In the genomic region with DNA sequence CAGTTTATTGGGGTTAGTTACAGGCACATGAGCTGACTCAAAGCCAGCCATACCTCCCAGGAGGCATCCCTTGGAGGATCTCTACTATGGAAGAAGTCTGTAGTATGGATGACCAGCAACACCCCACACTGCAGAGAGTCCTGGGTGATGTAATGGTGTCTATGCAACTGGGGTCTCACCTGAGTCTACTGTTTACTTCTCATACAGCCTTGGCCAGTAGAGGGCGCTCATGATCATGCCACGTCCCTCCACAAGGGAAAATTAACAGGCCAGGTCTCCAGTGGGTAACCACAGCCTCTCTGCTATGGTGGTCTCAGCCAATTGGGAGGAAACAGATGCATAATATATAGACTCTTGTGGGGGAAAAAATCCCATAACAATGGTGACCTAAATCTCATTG, we compare ENCODE assay signal across 8 mouse cellular contexts.
DNase-seq lines count a peak whose midpoint lies in the region; ATAC-seq lines count a peak whose summit lies in the region.

No protein-coding gene starts in this region.

- H3K9ac ChIP-seq in kidney, embryonic 14.5 days (ENCODE audit: low read depth, low read length), result no peak overlapping the region

- no peak overlapping the region for H3K27ac ChIP-seq in kidney, embryonic 14.5 days (ENCODE audit: low read depth, low read length)

- no peak overlapping the region for H3K4me2 ChIP-seq in kidney, embryonic 14.5 days (replicated peaks; ENCODE audit: low read depth, low read length)

- 18% methylated on average over 2 of the region's 2 CpGs for WGBS in kidney, embryonic 14.5 days
- 12% methylated on average over 2 of the region's 2 CpGs for WGBS in large intestine, adult 2 months

- no peaks in the 10 kb centered on the region for H3K27me3 ChIP-seq in kidney, embryonic 14.5 days (ENCODE audit: control insufficient read depth, insufficient read depth, low read length)

- DNase-seq in cerebellum, adult 18-20 months, result peak; percentile 27 to 45
- no peak for DNase-seq in cerebellum, adult 11-12 months
- DNase-seq in kidney, adult 8-10 months, result peak; percentile 4 to 57
- peak; percentile 55 to 62 for DNase-seq in adrenal gland, postnatal 36 days
- DNase-seq in large intestine, adult 2 months (ENCODE audit: low read depth, low spot score), result peak; percentile 2
- DNase-seq in thymus, postnatal 0 days (ENCODE audit: low spot score), result peak; percentile 54

- H3K4me1 ChIP-seq in kidney, embryonic 14.5 days (ENCODE audit: control insufficient read depth, insufficient read depth, low read length), result no peaks in the 10 kb centered on the region

- no peaks in the 10 kb centered on the region for H3K9me3 ChIP-seq in kidney, embryonic 14.5 days (ENCODE audit: control insufficient read depth, low read length)

- no peaks in the 10 kb centered on the region for H3K36me3 ChIP-seq in kidney, embryonic 14.5 days (ENCODE audit: control insufficient read depth, insufficient read depth, low read length)

- H3K4me3 ChIP-seq in kidney, embryonic 14.5 days (ENCODE audit: low read length), result no peak overlapping the region

- ATAC-seq in kidney, embryonic 14.5 days (ENCODE audit: low FRiP score, low TSS enrichment), result no peak
- ATAC-seq in megakaryocyte progenitor cell, adult 5-6 weeks (replicated peaks; ENCODE audit: poor library complexity), result peak; percentile 78
